Mouse (Mus musculus): ENCODE data around the gene Eif2s2. TPM values are rescaled to one million over a fixed set of nuclear protein-coding genes. Genes with fewer than 3 reads are reported as not detected.

Eif2s2 gene
- polyA plus RNA-seq, 1 experiment from 2014 or later: 122 TPM

Other genes with a start within 250 kb of the Eif2s2 start
- 13.9 and 19.5 TPM in 2 replicates for gene Chmp4b, start 241.2 kb downstream of the Eif2s2 start, polyA plus RNA-seq (2014; fragmentation: Nextera tagmentation; extraction: Ambion mirVana)
- gene Gm14214, start 122.9 kb downstream of the Eif2s2 start, polyA plus RNA-seq (2014; fragmentation: Nextera tagmentation; extraction: Ambion mirVana): not detected in 2 replicates
- gene Raly, start 101.8 kb downstream of the Eif2s2 start, polyA plus RNA-seq (2014; fragmentation: Nextera tagmentation; extraction: Ambion mirVana): 68.8 and 310 TPM in 2 replicates
- not detected in 2 replicates for gene a, start 101.5 kb downstream of the Eif2s2 start, polyA plus RNA-seq (2014; fragmentation: Nextera tagmentation; extraction: Ambion mirVana)
- 1.3 and 1.9 TPM in 2 replicates for gene Gm14226, start 125.3 kb upstream of the Eif2s2 start, polyA plus RNA-seq (2014; fragmentation: Nextera tagmentation; extraction: Ambion mirVana)
- 76.9 and 99.8 TPM in 2 replicates for gene Ahcy, start 181.6 kb upstream of the Eif2s2 start, polyA plus RNA-seq (2014; fragmentation: Nextera tagmentation; extraction: Ambion mirVana)
- 43.8 and 63.6 TPM in 2 replicates for gene Itch, start 240.6 kb upstream of the Eif2s2 start, polyA plus RNA-seq (2014; fragmentation: Nextera tagmentation; extraction: Ambion mirVana)